Mouse (Mus musculus): ENCODE results near the gene Tspan7.

- no peak for TF ChIP-seq POLR2A (IDR thresholded peaks at IDR 0.05; ENCODE audit: borderline replicate concordance, control insufficient read depth, low read depth, low read length)
- no peak for TF ChIP-seq CTCF (IDR thresholded peaks at IDR 0.05; ENCODE audit: control insufficient read depth, insufficient read depth, low read length)
These were observed 35.5 kb upstream of the Tspan7 start for GRCm38 (mm10) chrX:10449323-10449980.
